Mouse (Mus musculus) frontal cortex, postnatal 14 days (tissue): ENCODE data around the gene Synpr.

Experiments used
- DNase-seq, 2 experiments: peaks; one replicate each; pipeline ENCODE4 v3.0.0; 2022; ENCODE audit warnings: low spot score in 2 of 2

Gene Synpr

DNA sequence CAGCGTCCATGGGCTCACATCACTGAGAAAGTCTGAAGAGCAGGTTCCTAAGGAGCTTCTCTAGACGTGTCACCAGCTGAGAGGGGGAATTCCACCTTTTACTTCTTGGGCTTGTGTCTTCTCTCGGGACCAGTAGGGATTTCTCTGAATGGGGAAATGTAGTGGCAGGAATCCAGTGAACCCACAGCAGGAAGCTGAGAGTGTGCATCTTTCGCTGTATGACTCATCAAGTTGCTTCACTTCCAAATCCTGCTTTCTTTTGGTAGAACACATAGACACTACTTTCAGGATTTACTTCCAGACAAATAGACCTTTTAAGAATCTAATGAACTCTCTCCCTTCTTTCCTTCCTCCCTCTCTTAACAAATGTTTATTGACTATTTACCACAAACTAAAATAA lies 266.6 kb downstream of the Synpr start:
- DNase-seq = no peak

- no peak for DNase-seq
These were observed 269.2 kb downstream of the Synpr start for GRCm38 (mm10) chr14:13553616-13554370.

DNA sequence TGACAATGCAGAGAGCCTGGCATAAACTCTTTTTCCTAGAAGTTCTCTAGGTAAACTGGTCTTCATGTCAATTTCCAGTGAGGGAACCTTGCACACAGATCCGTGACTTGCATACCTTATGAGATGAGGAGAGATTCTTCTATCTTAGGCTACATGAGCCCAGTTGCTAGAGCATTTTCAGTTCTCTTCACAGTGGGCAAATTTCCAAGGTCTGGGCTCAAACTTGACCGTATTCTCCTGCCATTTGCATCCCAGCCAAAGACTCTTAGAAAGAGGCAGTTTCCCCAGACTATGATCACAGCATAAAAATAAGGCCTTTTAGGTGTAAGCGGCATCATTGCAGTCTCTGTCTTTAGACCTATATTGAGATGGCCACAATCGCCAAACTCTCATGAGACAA lies 270.1 kb downstream of the Synpr start:
- no peak for DNase-seq

- DNase-seq = no peak
These were observed 273.5 kb downstream of the Synpr start for GRCm38 (mm10) chr14:13558117-13558516.

DNA sequence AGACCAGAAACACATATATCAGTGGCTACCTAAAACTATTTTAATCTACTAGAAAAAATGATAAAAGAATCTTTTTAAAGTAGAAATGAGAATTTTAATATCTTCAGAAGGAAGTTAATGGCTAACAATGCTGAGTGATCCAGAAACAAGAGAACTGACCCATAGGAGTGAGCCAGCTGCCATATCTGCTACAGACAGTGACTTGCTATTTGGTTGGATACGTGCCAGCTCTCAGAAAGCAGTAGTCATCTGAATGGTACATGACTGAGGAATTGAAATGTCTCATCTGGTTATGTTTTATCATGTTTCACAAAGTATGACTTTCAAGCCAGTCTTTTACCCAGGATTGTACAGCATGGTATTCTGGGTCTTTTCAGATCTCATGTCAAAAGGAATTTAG lies 282.7 kb downstream of the Synpr start:
- no peak for DNase-seq

GRCm38 (mm10) chr14:13567996-13568395 lies 283.4 kb downstream of the Synpr start:
- no peak for DNase-seq

GRCm38 (mm10) chr14:13571941-13572340 lies 287.4 kb downstream of the Synpr start:
- no peak for DNase-seq

DNA sequence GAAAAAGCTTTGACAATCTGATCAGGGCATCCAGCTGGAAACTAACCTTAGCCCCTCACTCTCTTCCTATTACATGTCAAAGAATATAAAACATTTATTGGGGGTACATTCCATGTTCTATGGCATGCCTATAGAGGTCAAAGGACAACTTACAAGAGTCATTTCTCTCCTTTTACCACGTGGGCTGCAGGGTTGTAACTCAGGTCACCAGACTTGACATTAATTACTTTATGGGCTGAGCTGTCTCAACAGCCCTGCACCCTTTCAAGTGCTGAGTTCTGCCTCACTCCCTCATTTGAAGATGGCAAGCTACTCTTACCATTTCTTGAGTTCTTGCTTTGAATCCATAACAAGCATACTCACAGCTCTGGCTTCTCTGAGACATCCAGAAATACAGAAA lies 287.9 kb downstream of the Synpr start:
- DNase-seq = no peak

DNA sequence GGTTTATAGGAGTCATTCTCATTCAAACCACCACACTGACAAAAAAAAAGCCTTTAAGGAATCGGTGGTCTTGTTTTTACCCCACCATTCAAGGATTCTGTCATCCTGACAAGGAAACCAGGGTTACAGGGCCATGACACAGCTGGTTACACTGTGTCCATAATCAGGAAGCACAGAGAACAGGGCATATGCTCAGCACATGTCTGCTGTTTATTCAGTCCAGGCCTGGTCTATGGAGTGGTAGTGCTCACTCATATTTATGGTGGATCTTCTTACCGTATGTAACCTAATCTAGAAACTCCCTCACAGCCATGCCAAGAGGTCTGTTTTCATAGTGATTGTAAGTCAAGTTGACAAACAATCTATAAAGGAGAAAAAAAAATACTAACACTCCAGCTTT lies 293.5 kb downstream of the Synpr start:
- DNase-seq = no peak

DNA sequence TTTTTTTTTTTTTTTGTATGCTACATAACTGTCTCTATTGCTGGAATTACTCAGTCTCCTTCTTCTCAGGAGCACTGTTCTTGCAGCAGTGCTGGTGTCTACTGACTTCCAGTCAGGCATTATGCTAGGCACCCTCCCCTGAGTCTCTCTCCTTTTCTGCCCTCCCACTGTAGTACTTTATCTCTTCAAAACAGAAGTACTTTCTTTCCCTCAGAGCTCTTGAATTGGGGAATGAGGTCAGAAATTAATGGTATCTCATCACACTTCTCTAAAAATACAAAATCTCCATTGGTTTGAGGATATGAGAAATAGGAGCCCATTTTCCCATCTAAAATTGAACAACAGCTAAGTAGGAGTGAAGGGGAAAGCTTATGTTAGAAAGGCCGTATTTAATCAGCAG lies 294.2 kb downstream of the Synpr start:
- DNase-seq = no peak

DNA sequence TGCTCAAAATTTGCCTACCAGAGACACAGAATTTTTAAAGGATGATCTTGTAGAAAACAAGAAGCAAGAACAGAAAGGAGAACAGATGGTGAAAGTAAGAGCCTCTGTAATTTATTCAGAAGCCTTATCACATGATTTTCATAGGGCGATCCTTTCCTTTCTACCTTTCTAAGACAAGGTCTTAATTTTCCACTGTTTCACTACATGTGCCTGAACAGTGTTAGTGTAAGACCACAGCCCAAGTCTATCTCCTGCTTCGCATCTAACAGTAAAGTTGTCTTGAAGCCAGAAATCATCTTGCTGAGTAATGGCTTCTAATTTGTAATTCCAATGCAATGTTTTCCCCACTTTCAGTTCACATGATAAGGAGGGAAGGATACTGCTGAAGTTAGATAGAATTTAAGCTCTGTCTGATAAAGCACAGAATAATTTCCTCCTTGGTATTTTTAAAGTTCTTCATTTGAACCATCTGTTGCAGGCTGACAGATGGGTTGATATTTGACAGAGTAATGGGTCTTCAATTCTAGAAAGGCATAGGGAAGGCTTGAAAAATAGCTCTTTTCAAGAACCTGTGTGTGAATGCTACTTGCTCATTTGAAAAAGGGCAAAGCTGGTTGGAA lies 308.9 kb downstream of the Synpr start:
- no peak for DNase-seq

DNA sequence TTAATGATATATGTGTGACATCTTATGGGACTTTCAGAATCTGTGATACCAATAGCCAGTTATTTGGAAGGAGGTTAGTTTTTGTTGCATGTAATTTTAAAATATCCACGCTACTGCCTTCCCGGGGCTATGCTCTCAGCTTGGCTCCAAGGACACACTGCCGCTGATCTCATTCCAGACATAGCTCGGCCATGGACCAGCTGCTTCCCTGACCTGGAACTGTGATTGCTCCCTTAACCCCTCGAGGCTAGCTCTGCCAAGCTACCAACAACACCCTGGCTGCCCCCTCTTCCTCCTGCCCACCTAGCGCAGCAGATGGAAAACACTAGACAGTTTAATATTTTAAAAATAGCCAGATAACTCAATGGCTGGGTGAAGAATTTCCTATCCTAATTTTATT lies 311.7 kb downstream of the Synpr start:
- no peak for DNase-seq

- no peak for DNase-seq
These were observed 312.6 kb downstream of the Synpr start for GRCm38 (mm10) chr14:13597204-13597603.

- no peak for DNase-seq
These were observed 336.0 kb downstream of the Synpr start for GRCm38 (mm10) chr14:13620531-13620930.

DNA sequence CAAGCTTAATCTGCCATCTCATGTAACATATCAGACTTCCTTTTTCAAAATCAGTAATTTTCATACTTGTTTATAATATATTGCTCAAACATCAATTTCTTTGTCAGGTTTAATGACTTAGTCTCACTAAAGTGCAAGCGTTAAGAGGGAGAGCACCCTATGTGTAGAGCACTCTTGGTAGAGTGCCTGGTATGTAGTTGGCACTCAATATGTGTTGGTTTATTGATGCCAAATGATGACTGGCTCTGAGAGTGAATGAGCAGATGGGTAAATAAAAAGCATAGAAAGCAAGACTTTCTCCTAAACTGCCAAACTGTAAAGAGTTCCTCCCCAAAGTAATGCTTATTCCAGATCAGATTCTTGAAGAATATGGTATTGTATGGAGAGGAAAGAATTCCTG lies 365.3 kb downstream of the Synpr start:
- no peak for DNase-seq

DNA sequence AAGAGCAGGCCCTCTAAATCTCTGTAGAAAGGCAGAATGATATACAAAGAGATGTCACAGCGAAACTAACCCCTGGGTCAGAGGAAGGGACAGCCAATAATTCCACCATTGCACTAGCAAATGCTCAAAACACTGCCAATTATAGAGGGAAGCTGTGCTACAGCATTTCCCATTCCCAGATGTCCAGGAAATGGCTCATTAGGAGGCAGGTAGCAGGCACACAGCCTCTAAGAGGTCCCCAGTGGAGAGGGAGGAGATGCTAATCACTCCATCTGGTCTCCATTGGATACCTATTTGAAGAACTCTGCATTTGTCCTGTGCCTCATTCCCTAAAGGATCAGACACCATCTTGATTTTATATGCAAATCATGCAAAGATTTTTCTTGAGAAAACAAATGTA lies 366.5 kb downstream of the Synpr start:
- no peak for DNase-seq

DNA sequence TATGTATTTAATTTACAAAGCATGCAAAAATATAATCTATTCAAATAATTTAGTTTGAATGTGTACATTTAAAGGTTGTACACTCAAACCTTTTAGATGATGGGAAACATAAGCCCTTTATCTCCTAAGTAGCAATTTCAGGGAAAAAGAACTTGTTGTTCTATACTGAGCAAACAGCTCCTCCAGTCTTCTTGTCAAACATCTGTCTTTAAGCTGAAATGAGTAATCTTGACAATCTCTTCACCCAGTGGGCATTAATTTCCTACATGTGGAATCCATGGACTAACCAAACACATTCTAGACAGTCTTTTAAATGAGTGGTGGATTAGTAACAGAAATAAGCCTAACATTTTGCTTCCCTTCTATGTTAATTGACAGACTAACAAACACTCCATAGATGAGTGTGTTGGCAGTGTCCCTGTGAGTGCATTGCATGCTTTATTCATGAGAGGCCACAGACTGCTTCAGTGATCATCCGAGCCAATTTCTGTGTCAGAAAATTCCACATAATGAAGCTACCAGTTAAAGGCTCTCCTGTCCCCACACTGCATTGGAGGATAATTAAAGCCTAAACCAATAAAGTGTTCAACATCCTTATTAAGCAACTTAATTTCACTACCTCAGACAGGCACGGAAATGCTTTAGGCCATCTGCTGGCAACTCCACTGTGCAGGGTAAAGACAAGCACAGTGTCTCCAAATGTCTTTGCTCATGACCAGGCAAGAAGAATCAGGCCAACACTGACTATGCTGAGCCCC lies 367.1 kb downstream of the Synpr start:
- DNase-seq = no peak
